Mouse (Mus musculus): ENCODE results near the gene 1700001O22Rik.

DNA sequence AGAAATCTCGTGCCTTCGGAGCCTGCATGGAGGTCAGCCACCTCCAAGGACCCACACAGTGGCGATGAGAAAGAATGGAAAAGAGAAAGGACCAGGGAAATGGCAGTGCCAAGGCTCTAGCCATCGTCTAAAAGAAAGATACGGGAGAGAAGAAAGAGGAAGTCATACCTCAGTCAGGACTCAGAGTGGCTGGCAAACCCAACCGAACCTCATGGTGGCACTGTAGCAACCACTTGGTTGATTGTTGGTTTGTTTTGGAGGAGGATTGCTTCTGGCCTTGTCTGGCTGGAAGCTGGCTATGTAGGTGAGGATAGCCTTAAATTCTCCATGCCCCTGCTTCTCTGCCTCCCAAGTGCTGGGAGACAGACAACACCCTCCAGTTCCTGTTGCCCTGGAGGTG is 34.3 kb downstream of the 1700001O22Rik start:
- no peak for TF ChIP-seq TCF12 (IDR thresholded peaks at IDR 0.05; ENCODE audit: insufficient read depth, poor library complexity, severe bottlenecking)
- TF ChIP-seq POLR2A (IDR thresholded peaks at IDR 0.05; ENCODE audit: insufficient read length, low read depth), result no peak
- no peak for TF ChIP-seq MYOG (IDR thresholded peaks at IDR 0.05; ENCODE audit: control insufficient read depth in 1 of 3, insufficient read depth in 1 of 3, insufficient read length in 2 of 3, low read depth in 2 of 3)
- no peak for TF ChIP-seq SRF (IDR thresholded peaks at IDR 0.05; ENCODE audit: control insufficient read depth, insufficient read length, low read depth)
- no peak for TF ChIP-seq USF1 (IDR thresholded peaks at IDR 0.05; ENCODE audit: low read depth)

Data from myocyte (in vitro differentiated cells).